Mouse (Mus musculus) midbrain, embryonic 13.5 days (tissue): ENCODE data around the gene Stx19. TPM values are rescaled to one million over a fixed set of nuclear protein-coding genes. Genes with fewer than 3 reads are reported as not detected.

Source experiments
- ATAC-seq: fragments of 200-750 bp; cut with Nextera tagmentation; 2 replicates; pipeline ENCODE4 v1.8.0; 2017; ENCODE audit warnings: mild to moderate bottlenecking, moderate TSS enrichment, moderate library complexity
- H3K27ac ChIP-seq: fragments of 300-500 bp; sonication (generic); 2 replicates; pipeline ENCODE4 v1.5.1; 2015; ENCODE audit warnings: inconsistent platforms, mild to moderate bottlenecking, moderate library complexity
- H3K27me3 ChIP-seq: fragments of 300-500 bp; sonication (generic); 2 replicates; pipeline ENCODE4 v1.6.1; 2015; ENCODE audit warnings: mild to moderate bottlenecking, inconsistent platforms
- H3K36me3 ChIP-seq: fragments of 300-500 bp; sonication (generic); 2 replicates; pipeline ENCODE4 v1.6.1; 2015; ENCODE audit warnings: mild to moderate bottlenecking, inconsistent platforms
- H3K4me1 ChIP-seq: fragments of 300-500 bp; sonication (generic); replicated peaks from 2 replicates; pipeline ENCODE4 v1.6.1; 2015; ENCODE audit warnings: inconsistent platforms
- H3K4me2 ChIP-seq: fragments of 300-500 bp; sonication (generic); replicated peaks from 2 replicates; pipeline ENCODE4 v1.6.1; 2015; ENCODE audit warnings: moderate library complexity, mild to moderate bottlenecking, inconsistent platforms
- H3K4me3 ChIP-seq: fragments of 300-500 bp; sonication (generic); replicated peaks from 2 replicates; pipeline ENCODE4 v1.5.1; 2015; ENCODE audit warnings: mild to moderate bottlenecking, inconsistent platforms
- H3K9ac ChIP-seq: fragments of 300-500 bp; sonication (generic); replicated peaks from 2 replicates; pipeline ENCODE4 v1.6.1; 2015; ENCODE audit warnings: mild to moderate bottlenecking, inconsistent platforms
- H3K9me3 ChIP-seq: fragments of 300-500 bp; sonication (generic); 2 replicates; pipeline ENCODE4 v1.6.1; 2016; ENCODE audit warnings: mild to moderate bottlenecking, inconsistent platforms
- WGBS: fragments of 180-500 bp; shearing (Covaris S2); methylation state at CpG from one replicate; pipeline ENCODE4 v1.1.7; 2015; 5-methylcytosine and 5-hydroxymethylcytosine counted together
- polyA plus RNA-seq: library from polyadenylated mRNA; unstranded; fragments of >200 nt; fragmentation: Nextera tagmentation; extraction: Ambion mirVana; gene quantifications from 2 replicates; pipeline ENCODE4 v1.2.1, GENCODE M21; 2015

The Stx19 gene
- polyA plus RNA-seq, 1 experiment from 2014 or later: 0.50 TPM

GRCm38 (mm10) chr16:62810855-62811254 is 3.6 kb upstream of the Stx19 start:
- ATAC-seq: no peak
- Histone ChIP-seq H3K4me3 (no peak overlapping the region), H3K27ac (no peak overlapping the region), H3K4me2 (no peak overlapping the region), H3K4me1 (peaks cover 5% of the 10 kb centered on the region; the same call in 1 of the 2 replicates), H3K27me3 (no peaks in the 10 kb centered on the region), H3K36me3 (peaks cover 7% of the 10 kb centered on the region; the same call in 1 of the 2 replicates), H3K9me3 (no peaks in the 10 kb centered on the region), H3K9ac (no peak overlapping the region)
- 92% methylated on average over 4 of the region's 4 CpGs for whole genome bisulfite sequencing

DNA sequence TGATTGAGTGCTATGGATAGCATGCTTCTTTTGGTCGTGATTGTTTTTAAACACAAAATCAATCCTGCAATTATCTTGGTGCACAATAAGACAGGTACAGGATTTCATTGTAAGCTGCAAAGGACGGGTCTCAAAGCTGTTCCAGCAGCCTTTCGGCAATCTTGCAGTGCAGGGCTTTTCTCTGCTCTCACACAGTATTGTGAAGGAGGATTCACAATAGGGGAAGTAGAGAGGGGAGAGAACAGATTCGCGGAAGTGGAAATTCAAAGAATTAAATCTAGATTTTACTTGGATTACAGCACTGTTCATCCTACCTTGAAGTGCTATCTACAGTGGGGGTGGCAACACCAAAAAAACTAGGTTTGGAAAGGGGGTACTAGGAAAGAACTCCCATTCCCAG is 686 bp upstream of the Stx19 start:
- H3K4me3 ChIP-seq: no peak overlapping the region
- no peaks in the 10 kb centered on the region for H3K4me1 ChIP-seq
- 79% methylated on average over 5 of the region's 5 CpGs for WGBS
- no peaks in the 10 kb centered on the region for H3K9me3 ChIP-seq
- no peak overlapping the region for H3K27ac ChIP-seq
- no peak overlapping the region for H3K9ac ChIP-seq
- H3K27me3 ChIP-seq: no peaks in the 10 kb centered on the region
- H3K36me3 ChIP-seq: peaks cover 7% of the 10 kb centered on the region; the same call in 1 of the 2 replicates
- H3K4me2 ChIP-seq: no peak overlapping the region
- ATAC-seq: no peak

DNA sequence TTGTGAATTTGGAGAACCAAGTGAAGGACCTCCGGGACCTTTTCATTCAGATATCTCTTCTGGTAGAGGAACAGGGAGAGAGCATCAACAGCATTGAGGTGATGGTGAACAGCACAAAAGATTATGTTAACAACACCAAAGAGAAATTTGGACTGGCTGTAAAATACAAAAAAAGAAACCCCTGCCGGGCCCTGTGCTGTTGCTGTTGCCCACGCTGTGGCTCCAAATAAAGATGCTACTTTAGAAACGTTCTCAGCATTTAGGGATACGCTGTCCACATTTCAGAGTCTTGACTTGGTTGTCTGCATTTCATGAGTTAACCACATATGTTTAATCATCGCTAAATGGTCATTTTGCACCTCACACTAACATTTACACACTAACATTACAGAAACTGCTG is 8.0 kb downstream of the Stx19 start:
- H3K27me3 ChIP-seq: no peaks in the 10 kb centered on the region
- no peaks in the 10 kb centered on the region for H3K9me3 ChIP-seq
- no peak overlapping the region for H3K9ac ChIP-seq
- no peaks in the 10 kb centered on the region for H3K4me1 ChIP-seq
- H3K4me3 ChIP-seq: no peak overlapping the region
- 0 out of 2 replicates have a peak, but pooled peaks cover 6% of the 10 kb centered on the region for H3K36me3 ChIP-seq
- H3K4me2 ChIP-seq: no peak overlapping the region
- 94% methylated on average over 6 of the region's 6 CpGs for WGBS
- no peak overlapping the region for H3K27ac ChIP-seq
- no peak for ATAC-seq

DNA sequence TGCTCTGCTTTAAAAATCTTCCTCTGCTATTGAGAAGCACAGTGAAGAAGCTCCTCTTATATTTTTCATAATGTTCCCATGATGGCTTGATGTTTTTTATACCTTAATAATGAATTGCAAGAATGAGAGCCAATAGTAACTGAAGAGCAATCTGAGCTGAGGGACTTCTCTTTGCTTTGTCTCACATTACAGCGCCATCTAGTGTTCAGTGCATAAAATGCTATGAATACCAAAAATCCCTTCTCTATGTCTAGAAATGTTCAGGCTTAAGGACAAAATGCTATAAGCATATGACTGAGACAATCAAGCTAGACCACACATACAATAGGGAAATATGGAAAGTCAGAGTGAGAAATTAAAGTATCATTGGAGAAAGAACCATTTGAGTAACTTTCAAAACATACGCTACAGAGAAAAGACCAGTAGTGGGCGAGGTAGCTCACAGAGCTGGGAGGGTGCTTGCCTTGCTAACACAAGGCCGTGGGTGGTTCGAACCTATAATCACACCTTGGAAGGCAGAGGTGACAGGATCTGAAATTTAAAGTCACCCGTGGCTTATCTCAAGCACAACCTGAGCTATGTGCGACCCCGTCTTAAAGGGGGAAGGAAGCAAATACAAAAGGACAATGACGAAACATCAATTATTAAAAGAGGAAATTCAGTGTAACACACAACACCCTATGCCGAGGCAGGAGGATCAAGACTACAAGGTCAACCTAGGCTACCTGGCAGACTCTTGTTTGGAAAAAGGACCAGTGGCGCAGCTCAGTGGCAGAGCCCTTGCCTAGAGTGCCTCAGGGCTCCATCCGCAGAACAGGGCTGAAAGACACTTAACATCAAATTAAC is 11.9 kb downstream of the Stx19 start:
- Histone ChIP-seq H3K4me1 (no peaks in the 10 kb centered on the region), H3K9ac (no peak overlapping the region), H3K4me3 (no peak overlapping the region), H3K27me3 (no peaks in the 10 kb centered on the region), H3K27ac (no peak overlapping the region), H3K9me3 (no peaks in the 10 kb centered on the region), H3K36me3 (0 out of 2 replicates have a peak, but pooled peaks cover 6% of the 10 kb centered on the region), H3K4me2 (no peak overlapping the region)
- 77% methylated on average over 12 of the region's 12 CpGs for WGBS
- ATAC-seq: peak; percentile 55

DNA sequence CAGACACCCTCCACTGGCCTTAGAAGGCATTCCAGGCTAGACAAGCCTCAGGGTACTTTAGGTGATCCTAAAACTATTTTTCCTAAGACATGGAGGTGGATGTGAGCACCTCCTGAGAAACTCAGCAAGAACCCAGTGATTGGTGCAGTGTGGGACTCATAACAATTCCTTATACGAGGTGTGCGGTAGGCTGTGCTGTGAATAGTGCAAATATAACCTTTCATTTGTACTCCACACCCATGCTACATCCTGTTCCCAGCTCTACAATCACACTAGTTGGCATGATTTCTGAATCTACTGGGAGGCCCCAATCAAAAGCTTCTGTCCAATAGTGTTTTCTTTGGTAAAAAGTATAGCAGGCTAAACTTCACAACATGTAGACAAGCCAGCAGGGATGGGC is 17.6 kb downstream of the Stx19 start:
- no peaks in the 10 kb centered on the region for H3K4me1 ChIP-seq
- no peak overlapping the region for H3K9ac ChIP-seq
- whole genome bisulfite sequencing: 92% methylated on average over 2 of the region's 2 CpGs
- no peak overlapping the region for H3K27ac ChIP-seq
- 0 out of 2 replicates have a peak, but pooled peaks have one; percentile 40 for ATAC-seq
- no peaks in the 10 kb centered on the region for H3K9me3 ChIP-seq
- no peak overlapping the region for H3K4me2 ChIP-seq
- no peaks in the 10 kb centered on the region for H3K27me3 ChIP-seq
- H3K4me3 ChIP-seq: no peak overlapping the region
- H3K36me3 ChIP-seq: no peaks in the 10 kb centered on the region

- no peaks in the 10 kb centered on the region for H3K36me3 ChIP-seq
- ATAC-seq: peak; percentile 56; the same call in 1 of the 2 replicates
- H3K4me2 ChIP-seq: no peak overlapping the region
- H3K9me3 ChIP-seq: no peaks in the 10 kb centered on the region
- no peak overlapping the region for H3K4me3 ChIP-seq
- H3K4me1 ChIP-seq: no peaks in the 10 kb centered on the region
- no peak overlapping the region for H3K9ac ChIP-seq
- no peak overlapping the region for H3K27ac ChIP-seq
- no peaks in the 10 kb centered on the region for H3K27me3 ChIP-seq
- 13% methylated on average over 4 of the region's 4 CpGs for WGBS
Measured at GRCm38 (mm10) chr16:62832481-62832880, 18.0 kb downstream of the Stx19 start.

DNA sequence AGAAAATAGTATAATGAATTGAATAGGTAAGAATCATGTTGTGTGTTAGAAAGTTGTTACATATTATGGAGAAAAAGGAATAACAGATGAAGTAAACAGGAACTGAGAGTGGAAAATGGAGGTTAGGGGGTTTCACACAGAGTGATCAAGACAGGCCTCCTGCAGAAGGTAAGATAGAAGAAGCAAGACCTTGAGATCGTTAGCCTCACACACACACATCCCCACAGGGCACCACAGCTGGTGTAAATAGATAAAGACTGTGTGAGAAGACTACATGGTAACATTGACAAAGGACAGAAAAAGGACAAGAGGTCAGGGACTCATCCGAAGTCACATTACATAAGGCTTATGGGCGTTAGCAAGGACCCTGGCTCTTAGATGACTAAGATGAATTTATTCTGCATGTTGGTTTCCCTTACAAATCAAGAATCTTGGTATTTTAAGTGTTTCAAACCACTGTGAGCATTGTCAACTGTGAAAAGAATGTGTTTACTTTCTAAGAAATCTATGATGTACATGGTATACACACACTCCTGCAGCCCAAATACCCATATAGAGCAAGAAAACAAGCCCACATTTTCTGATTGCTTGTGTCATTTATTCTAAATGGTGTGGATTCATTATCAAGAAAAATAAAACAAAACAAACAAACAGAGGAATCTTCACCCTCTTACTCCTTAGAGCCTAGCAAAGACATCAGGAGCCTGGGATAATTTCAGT is 19.7 kb downstream of the Stx19 start:
- no peaks in the 10 kb centered on the region for H3K36me3 ChIP-seq
- H3K4me1 ChIP-seq: no peaks in the 10 kb centered on the region
- no peak overlapping the region for H3K4me3 ChIP-seq
- no peak overlapping the region for H3K27ac ChIP-seq
- no peaks in the 10 kb centered on the region for H3K27me3 ChIP-seq
- no peaks in the 10 kb centered on the region for H3K9me3 ChIP-seq
- no peak overlapping the region for H3K4me2 ChIP-seq
- ATAC-seq: no peak
- no peak overlapping the region for H3K9ac ChIP-seq
- WGBS: 67% methylated on average over 3 of the region's 3 CpGs

DNA sequence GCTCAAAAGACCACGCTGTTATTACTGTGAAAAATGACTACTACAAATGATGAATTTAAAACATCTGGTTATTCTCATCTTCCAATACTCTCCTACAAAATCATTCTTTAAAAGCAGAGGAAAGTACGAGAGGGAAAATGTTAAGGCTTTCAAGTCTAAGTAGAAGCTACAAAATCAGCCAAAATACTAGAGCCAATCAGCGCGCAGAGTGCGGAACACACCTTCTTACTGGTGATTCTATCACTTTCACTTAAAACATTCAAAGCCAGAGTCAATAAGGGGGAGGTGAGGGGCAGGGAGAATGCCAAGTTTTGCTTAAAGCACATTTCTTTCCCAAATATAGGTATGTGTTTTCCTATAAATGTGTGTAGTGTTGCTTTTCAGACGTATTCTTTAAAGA is 30.9 kb downstream of the Stx19 start:
- Histone ChIP-seq H3K9ac (no peak overlapping the region), H3K27ac (no peak overlapping the region), H3K9me3 (no peaks in the 10 kb centered on the region), H3K4me2 (peak overlapping the region; percentile 77), H3K4me3 (no peak overlapping the region), H3K36me3 (no peaks in the 10 kb centered on the region), H3K4me1 (peaks cover 22% of the 10 kb centered on the region), H3K27me3 (no peaks in the 10 kb centered on the region)
- ATAC-seq: no peak
- 91% methylated on average over 6 of the region's 6 CpGs for WGBS

DNA sequence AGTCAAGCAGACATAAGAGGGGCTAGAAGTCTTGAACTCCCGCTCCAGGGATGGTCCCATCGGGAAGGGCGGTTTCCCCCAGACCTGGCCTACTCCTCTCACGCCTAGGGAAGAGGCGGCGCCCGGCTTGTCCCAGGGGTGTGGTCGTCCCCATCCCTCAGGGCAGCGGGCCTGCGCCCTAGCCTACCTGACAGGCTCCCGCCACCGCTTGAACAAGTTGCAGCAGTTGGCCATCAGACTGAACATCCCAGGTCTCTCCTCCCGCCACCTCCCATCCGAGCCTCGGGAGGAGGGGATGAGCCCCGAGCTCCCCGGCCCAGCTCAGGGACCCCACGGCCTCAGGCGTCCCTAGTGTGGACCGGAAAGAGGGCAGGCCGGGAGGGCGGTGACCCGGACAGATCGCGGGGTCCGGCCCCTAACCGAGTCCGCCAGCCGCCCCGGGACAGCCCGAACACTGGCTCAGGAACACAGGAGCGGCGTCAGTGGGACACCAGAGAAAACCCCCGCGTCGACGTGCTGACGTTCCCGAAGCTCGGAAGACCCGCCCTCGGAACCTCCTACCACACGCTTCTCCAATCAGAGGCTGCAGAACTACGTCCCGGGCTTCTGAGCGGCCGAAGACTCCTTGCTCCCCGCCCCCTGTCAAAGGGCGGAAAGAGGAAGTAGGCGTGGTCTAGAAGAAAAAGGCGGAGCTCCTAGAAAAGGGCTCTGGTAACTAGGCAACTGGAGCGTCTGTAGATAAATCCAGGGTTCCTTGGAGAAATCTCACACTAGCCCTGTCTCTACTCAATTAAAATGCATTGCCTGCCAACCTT is 32.2 kb downstream of the Stx19 start, which contains the start of gene Arl13b:
Arl13b (minus strand) TSS at position 543 of the 815 bp plus-strand sequence.
- peak; percentile 100 for ATAC-seq
- H3K9ac ChIP-seq: peak within 1 kb of the TSS; percentile 85
- no peaks in the 10 kb centered on the region for H3K9me3 ChIP-seq
- WGBS: under 1% methylated on average over 52 of the region's 52 CpGs
- peaks cover 22% of the 10 kb centered on the region for H3K4me1 ChIP-seq
- H3K4me2 ChIP-seq: peak within 1 kb of the TSS; percentile 77
- peak within 1 kb of the TSS; percentile 67 for H3K4me3 ChIP-seq
- no peaks in the 10 kb centered on the region for H3K36me3 ChIP-seq
- no peaks in the 10 kb centered on the region for H3K27me3 ChIP-seq
- peak within 1 kb of the TSS; percentile 65; the same call in 1 of the 2 replicates for H3K27ac ChIP-seq

GRCm38 (mm10) chr16:62852464-62853252 is 38.2 kb downstream of the Stx19 start:
- H3K9me3 ChIP-seq: no peaks in the 10 kb centered on the region
- no peak for ATAC-seq
- no peak overlapping the region for H3K9ac ChIP-seq
- H3K27ac ChIP-seq: no peak overlapping the region
- peaks cover 5% of the 10 kb centered on the region for H3K4me1 ChIP-seq
- H3K4me3 ChIP-seq: no peak overlapping the region
- 81% methylated on average over 3 of the region's 3 CpGs for WGBS
- H3K36me3 ChIP-seq: no peaks in the 10 kb centered on the region
- H3K4me2 ChIP-seq: no peak overlapping the region
- H3K27me3 ChIP-seq: no peaks in the 10 kb centered on the region

DNA sequence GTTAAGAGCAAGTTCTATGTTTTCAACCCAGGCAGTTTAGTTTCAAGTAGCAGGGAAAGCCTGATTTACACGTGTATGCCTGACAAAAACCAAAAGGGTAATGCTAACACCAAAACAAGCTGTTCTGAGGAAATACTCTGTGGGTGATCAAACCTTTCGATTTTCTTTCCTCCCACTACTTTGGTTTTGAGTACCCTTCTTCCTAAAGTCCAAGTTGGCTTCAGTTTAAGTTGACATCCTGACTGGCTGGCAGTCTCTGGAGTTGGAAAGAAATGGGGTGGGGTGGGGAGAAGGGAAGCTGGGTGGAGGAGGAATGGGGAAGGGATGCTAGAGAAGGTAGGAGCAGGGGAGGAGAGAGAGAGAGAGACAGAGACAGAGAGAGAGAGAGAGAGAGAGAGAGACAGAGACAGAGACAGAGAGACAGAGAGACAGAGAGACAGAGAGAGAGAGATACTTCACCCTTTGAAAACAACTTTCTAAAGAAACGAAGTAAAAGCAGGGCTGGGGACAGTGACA is 39.2 kb downstream of the Stx19 start:
- no peaks in the 10 kb centered on the region for H3K27me3 ChIP-seq
- peak; percentile 57; the same call in 1 of the 2 replicates for ATAC-seq
- H3K4me2 ChIP-seq: peak overlapping the region; percentile 92
- H3K4me3 ChIP-seq: peak overlapping the region; percentile 60
- peaks cover 5% of the 10 kb centered on the region for H3K4me1 ChIP-seq
- H3K27ac ChIP-seq: no peak overlapping the region
- H3K9ac ChIP-seq: peak overlapping the region; percentile 77
- WGBS: 20% methylated on average over 3 of the region's 3 CpGs
- H3K36me3 ChIP-seq: no peaks in the 10 kb centered on the region
- H3K9me3 ChIP-seq: no peaks in the 10 kb centered on the region
